Mouse (Mus musculus) lung, postnatal 25 days (tissue): ENCODE results near the gene Golga7b.
A peak's percentile ranks its signal among the peaks of the same experiment; 100 is the strongest.

ENCODE experiments used
- DNase-seq: peaks from one replicate; pipeline ENCODE4 v3.0.0; 2022; ENCODE audit warnings: low spot score

The Golga7b gene

DNA sequence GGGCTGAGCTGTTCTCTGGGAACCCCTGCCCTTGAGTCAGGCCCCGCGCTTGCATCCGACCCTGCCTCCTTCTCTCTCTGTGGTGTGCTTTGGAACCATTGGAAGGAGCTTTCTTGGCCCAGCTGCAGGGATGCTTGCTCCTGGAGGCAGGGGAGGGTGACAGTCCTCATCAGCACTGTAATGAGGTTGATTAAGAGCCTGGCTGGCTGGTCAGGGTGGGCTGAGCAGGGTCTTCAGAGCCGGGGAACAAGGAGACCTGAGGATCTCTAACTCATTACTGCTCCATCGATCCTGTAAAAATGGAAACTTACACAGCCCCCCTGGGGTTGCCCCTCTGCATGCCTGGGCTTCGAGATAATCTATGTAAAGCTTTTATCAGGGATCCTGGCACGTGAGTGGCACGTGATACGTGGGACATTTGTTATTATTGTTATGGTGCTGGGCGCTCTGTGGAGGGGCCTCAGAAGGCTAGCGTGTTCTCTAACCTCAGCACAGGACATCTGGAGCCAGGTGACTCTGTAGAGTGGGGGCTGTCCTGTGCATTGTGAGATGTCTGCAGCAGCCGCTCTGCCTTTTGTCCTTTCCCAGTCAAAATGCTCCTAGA, 55.9 kb downstream of the Golga7b start:
- no peak for DNase-seq

DNA sequence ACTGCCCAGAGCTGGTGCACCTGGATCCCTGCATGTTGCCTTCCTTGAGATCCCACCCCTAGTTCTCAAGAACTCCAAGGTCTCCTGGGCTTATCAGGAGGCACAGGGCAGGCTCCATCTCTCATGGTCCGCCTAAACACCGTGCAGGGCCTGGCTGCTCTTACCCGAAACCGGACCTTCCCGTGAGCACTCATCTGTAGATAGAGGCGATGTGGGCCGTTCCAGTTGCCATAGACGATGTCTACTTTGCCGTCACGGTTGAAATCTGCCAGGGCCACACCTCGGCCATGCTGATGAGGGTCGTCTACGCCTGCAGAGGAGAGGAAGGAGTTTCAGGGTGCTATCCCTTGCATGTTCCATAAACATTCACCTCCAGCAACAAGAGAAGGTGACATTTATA, 57.1 kb downstream of the Golga7b start:
- no peak for DNase-seq

- DNase-seq = no peak
Observed at GRCm38 (mm10) chr19:42305746-42306145, 58.4 kb downstream of the Golga7b start.

DNA sequence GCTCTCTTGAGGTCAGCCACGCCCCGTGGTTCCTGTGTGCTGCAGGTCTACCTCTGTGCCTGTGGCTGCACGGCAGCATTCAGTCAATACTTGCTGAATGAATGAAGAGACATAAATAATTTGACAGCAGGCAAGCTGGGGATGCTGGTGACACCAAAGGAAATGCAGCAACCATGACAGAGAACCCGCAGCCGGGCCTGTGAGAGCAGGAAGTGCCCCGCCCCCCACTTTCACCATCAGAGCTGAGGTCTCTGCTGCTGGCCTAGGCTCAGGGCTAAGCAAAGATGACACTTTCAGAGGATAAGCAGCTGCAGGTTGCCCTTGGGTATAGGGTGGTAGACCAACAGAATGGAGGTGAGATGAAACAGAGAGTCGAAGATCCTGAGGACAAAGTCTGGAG, 58.8 kb downstream of the Golga7b start:
- DNase-seq = no peak

DNA sequence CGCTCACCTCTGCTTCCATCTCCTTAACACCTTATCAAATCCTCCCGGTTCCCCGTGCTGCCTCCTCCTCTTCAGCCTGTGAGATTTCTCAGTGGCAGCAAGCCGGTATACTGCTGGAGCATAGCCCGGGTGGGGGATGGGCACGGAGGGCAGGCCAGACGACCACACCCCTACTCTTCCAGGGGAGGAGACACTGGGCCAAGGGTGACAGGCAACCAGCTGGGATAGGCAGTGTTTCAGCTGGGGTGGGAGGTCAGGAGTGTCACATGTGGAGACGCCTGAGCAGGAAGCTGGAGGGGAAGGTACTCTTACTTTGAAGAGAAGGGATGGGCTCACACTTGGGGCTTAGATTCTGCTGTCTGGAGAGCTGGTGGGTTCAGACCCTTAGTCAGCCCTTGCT, 59.6 kb downstream of the Golga7b start:
- no peak for DNase-seq

DNA sequence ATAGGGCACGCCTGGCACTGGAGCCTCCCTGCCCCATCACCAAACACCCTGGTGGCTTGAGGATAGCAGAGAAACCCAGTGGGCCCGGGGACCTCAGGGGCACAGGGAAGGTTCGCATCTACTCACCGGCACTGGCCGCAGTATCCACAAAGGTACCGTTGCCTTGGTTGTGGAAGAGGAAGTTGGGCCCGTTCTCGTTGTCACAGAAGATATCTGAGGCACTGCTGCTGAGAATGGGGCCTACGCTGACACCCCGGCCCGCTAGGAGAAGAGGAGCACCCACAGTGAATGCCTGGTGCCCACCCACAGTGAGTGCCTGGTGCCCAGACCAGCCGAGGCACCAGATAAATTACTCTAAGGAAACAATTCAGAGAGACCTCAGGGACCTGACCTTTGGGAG, 61.6 kb downstream of the Golga7b start:
- DNase-seq = no peak

GRCm38 (mm10) chr19:42311332-42311731, 64.0 kb downstream of the Golga7b start:
- no peak for DNase-seq

GRCm38 (mm10) chr19:42312191-42312590, 64.8 kb downstream of the Golga7b start:
- no peak for DNase-seq

- DNase-seq = no peak
Observed at GRCm38 (mm10) chr19:42315070-42315679, 67.8 kb downstream of the Golga7b start.

GRCm38 (mm10) chr19:42315914-42316313, 68.5 kb downstream of the Golga7b start:
- DNase-seq = peak; percentile 50

DNA sequence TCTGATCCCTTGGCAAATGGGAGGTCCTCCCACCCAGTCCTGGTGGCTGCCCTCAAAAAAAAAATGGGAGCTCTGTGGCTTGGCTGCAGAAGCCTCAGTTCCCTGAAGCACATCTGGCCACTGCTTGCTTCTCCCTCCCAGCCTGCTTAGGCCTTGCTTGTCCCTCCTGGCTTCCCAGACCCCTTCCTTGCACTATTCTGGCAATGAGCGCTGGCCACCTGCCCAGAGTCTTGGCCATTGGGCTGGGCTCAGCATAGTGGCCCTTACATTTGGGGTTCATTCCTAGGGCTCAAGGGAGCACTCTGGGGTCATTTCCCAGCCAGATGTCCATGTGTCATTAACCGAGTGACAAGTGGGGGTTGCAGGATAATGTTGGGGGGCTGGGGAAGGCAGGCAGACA, 69.2 kb downstream of the Golga7b start:
- no peak for DNase-seq

GRCm38 (mm10) chr19:42316998-42317397, 69.6 kb downstream of the Golga7b start:
- no peak for DNase-seq

DNA sequence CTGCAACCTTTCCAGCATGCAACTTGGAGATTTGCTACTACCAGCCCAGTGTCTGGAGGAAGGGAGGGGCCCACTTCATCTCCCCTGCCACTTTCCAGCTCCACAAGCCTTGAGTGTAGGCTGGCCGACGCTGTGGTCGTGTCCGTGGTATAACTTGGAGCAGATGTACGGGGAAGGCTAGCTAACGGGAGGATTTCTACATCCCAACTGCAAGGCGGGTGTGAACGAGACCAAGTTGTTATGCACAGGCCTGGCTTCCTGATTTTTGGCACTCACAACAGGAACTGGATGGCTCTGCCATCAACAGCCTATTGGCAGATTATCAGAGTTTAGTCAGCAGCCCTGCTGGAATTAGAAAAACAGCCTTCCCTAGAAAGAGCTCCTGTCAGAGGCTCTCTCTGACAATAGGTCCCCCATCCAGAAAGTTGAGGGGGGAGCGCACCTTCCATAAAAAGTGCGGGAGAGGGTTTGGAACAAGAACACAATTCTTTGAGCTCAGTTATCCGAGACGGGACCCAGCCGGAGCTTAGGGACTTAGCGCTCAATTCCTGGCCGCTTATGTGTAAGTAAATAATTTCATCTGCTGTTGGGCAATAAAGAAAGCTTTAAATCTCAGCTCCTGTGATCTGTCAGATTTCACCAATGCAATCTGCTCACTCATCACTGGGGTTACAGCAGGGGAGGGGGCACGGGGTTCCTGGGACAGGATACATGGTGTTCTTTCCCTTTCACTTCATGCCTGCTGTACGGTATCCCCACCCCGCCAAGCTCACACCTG, 70.5 kb downstream of the Golga7b start:
- no peak for DNase-seq
